Mouse (Mus musculus) left cerebral cortex, adult 11 months (tissue): ENCODE measurements around the gene Zfp345.
"Not testable (repeated sequence)": the region's sequence is repeated elsewhere in the genome, so short reads cannot be mapped to it uniquely, and the experiment has no call there.

Experiments
- DNase-seq: peaks from one replicate; pipeline ENCODE4 v3.0.0; 2022; ENCODE audit warnings: low spot score

Zfp345 gene

DNA sequence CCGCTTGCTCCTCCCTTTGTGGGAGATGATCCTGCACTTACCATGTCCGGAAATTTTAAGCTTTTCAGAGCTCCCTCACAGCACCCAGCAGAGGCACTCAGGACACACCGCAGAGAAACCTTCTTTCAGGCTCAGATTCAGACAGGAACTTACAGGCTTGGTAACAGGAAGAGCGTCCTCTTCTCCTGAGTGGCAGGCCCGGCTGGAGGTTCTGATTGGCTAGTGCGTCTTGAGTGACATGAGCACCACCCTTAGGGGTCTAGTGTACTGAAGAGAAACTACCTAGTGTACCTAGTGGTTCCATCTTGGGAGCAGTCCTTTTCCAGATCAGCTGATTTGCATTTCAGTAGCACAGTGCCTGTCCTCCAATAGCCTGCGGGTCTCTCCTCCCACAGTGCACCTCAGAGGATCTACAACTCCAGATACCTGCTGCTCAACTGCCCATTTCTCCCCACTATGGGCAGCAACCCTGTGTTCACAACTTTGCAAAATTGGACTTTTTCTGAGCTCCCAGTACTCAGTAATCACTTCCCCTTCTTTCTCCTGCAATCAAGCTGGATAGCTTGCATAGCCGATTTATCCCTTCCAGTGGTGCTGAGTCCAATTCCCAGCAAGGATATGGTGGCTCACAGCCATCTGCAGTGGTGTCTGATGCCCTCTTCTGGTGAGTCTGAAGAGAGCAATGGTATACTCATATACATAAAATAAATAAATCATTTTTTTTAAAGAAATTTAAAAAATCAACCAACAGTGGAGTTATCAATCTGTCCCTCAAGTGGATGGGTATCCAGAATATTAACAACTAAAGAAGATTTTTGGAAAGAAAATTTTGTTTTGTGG, at the start of gene Zfp345:
TSS of gene Zfp345 (minus strand) at position 153 of the 840 bp plus-strand sequence.
- not testable (repeated sequence) for DNase-seq

DNA sequence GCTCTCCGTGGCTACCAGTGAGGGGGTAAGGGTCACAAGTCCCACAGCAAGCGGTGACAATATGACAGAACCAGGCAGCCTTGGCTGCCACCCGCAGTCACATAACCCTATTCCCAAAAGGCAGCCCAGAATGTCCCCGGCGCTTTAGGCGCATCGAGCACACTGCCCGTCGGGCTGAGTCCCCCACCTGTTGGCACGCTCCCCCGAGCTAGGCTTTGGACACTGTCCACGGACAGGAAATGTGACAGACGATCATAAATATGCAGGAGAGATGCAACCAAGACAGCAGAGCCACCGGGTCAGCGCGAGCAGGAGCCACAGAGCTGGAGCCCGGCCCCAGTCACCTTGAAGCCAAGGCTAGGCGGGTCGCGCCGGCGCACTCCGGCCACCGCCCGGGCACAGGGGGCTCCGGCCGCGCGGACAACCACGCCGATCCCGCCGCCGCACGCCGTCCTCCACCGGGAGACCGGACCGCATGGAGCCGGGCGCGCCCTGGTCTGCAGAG, 40.9 kb upstream of the Zfp345 start:
- no peak for DNase-seq

DNA sequence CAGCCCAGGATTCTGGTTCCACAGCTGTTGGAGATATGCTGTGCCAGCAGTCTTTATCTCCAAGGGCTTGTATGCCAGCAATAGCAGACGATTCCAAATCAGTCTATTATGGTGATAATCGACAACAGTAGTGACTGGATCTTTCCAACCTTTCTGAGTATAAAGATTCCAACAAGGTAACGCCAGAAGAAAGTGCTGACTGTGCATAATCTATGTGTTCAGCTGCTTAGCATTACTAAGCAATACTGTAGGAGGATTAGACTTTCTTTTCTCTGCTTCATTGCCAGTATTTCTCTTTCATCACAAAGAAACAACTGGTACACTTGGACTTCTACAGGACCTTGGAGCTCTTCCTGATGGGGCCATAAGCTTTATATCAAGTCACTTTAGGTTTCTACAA, 27.9 kb upstream of the Zfp345 start:
- no peak for DNase-seq

DNA sequence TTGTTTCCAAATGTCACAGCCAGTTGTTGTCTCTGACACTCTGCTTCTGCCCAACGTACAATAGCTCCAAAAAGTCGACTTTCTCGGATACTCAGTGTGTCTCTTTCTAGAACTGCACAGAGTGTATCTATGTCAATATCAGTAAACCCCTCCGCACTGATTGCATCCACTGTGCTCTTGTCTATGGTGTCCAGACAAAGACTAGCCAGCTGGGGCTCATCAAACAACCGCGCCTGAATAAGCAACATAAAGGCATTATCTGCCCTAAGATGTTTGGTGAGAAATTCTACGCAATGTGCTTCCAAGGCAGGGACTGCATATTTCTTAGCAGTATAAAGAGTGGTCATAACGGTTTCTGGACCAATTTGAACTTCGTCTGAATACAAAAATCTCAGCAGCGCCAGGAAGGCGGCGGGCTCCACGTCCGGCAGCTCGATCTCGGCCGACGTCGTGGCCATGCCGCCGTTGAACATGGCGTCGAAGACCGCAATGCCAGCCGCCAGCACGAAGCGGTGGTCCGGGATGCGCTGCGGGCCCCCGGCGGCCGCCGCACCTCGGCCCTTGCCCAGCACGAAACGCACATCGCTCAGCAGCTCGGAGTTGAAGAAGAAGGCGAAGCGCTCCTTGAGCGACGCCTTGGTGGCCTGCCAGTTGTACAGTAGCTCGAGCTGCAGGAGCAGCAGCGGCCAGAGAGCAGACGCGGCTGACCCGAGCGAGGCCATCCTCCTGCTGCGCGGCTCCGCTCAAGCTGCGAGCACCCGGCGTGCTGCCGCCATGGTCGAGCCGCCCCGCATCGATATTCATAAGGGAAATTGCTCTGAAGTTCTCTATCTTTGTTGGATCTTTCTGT, 15.5 kb upstream of the Zfp345 start:
- not testable (repeated sequence) for DNase-seq

DNA sequence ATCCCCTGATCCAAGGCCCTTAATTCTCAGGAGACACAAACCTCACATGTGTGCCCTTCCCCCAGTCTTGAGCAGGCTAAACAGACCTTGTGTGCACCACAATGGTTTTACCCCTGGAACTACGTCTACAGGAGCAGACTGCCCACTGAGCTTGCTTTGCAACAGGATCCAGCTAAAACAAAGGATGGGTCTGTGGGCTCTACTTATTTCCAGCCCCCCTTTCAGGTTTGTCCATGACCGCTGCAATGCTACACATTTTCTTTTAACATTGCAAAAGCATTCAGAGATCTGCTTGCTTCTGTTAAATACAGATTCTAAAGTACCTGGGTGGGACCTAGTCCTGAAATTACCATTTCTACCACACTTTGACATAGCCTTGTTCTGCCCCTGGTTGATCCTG, 8.1 kb upstream of the Zfp345 start:
- DNase-seq, result no peak

DNA sequence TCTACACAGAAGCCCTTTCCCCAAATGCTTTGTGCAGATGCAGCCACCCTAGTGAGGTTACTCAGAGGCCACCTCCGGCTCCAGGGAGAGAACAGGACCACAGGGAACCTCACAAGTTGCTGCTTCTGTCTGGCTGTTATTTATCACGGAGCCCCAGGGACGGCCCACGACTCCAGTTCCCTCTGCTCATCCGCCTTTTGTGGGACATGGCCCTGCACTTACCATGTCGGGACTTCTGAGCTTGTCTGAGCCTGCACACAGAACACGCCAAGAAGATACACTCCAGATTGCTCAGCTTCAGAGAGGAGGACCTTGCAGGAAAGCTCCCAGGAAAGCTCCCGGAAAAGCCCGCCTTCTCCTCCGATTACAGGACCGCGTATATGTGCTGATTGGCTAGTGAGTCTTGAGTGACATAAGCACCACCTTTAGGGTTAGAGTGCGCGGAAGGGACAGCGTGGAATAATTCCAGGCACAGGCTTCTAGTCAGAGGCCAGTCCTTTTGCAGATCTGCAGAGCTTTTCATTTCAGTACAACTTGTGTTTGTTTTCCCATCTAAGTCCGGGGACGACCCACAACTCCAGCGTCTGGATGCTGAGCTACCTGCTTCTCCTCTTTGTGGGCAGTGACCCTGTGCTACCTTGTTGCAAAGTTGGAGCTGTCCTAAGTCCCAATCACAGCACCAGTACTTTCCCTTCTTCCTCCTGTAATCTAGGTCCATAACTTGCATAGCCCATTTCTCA, 33.5 kb downstream of the Zfp345 start, which contains the start of gene Zfp442:
TSS of gene Zfp442 (minus strand) at position 307 of the 740 bp plus-strand sequence.
- peak; percentile 66 for DNase-seq

DNA sequence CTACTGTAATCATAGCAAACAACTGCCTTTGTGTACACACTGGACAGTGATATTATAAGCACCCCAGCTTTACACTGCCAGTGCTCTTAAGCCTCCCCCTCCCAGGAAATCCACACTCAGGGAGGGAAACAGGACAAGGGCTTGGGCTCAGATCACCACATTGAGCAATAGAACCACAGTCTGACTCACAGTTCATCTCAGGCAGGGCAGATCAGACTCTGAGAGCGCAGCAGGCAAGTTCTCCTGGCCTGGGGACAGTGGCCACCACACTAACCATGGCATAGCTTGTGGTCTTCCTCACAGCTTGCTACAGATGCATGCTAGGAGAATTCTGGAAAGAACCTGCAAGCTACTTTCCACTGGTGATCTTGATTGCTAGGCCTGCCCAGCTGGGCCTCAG, 45.8 kb downstream of the Zfp345 start:
- DNase-seq, result not testable (repeated sequence)
